Mouse (Mus musculus): ENCODE measurements at regions not wholly inside any gene's neighbourhood (a gene's known extent, or its start where the extent isn't known, plus 50 kb on each side); places are given as distances from the start of the nearest gene placed in this dataset.

DNA sequence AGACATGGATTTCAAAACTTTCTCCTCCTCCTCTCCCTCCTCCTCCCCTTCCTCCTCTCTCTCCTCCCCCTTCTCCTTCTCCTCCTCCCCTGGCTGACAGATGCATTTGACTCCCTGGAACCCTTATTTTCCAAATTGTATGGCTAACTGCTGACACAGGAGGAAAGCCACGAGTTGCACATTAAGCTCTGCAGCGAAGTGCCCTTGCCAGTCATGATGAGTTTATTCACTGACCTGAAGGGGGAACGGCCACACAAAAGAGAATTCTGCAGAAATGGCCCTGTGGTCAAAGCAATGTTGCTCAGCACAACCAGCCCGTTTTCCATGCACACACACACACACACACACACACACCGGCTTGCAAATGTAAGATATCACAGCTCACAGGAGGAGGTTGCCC lies 112.6 kb downstream of the Tomm20 start:
- TF ChIP-seq ZMIZ1 (IDR thresholded peaks at IDR 0.05; ENCODE audit: low read depth, low read length) (no peak), RCOR1 (IDR thresholded peaks at IDR 0.05; ENCODE audit: low read depth, low read length) (no peak), ZC3H11A (IDR thresholded peaks at IDR 0.05; ENCODE audit: low read depth, low read length) (no peak), CTCF (IDR thresholded peaks at IDR 0.05 in 2 of 3, conservative IDR thresholded peaks at IDR 0.05 in 1 of 3; ENCODE audit: control insufficient read depth in 1 of 3, insufficient read depth in 1 of 3, low read depth in 2 of 3, low read length in 3 of 3, poor library complexity in 1 of 3, severe bottlenecking in 1 of 3) (no peak), GATA1 (IDR thresholded peaks at IDR 0.05; ENCODE audit: low read depth, low read length) (no peak), POLR2A (IDR thresholded peaks at IDR 0.05; ENCODE audit: control insufficient read depth in 1 of 2, insufficient read depth in 1 of 2, low read depth in 1 of 2, low read length in 2 of 2, poor library complexity in 1 of 2) (no peak; a peak in 1 of 4 replicates)
